Mouse (Mus musculus): ENCODE measurements around the gene Stub1. TPM values are rescaled to one million over a fixed set of nuclear protein-coding genes. Genes with fewer than 3 reads are reported as not detected.

Gene Stub1
- polyA plus RNA-seq, 1 experiment = 95.1 TPM

DNA sequence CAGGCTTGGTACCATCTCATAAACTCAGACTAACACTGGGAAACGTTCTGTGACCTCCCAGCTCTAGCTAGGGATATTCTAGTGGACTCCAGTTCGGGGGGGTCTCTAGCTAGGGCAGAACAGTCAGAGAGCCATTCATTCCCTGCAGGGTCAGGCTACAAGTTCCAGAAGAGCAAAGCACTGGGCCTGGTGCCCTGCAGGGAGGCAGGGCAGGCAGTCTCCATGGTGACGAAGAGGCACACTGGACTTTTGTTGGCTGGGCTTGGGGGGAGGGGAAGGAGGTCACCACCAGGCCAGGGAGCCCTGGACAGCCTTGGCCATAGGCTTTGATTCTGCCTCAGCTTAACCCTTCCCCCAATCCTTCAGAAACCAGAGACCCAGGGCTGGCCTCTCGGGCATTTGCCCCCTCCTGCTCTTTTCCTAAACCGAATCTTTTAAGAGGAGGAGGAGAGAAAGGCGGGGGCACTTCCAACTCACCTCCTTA is 37.6 kb downstream of the Stub1 start, which contains the start of gene AC134908.4:
Gene AC134908.4, minus strand, starts transcription at position 51 of the 484 bp plus-strand sequence.
- TF ChIP-seq GATA1 (IDR thresholded peaks at IDR 0.05; ENCODE audit: low read length) = no peak

DNA sequence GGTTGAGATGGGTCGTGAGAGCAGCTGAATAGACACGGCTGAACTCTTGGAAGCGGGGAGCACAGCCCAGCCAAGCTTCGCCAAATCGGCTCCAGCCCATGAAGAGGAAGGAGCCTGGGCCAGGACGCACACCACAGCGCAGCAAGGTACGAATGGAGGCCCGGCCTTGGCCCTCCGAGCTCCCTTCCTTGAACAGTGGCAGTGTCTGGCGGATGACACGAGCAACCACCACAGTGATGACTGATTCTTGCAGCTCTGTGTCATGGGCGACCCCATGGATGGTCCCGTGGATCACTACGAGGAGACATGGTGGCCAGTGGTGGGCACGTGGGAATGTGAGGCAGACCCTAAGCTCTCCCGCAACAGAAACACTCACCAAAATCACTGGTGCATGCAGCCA is 38.2 kb downstream of the Stub1 start:
- TF ChIP-seq GATA1 (IDR thresholded peaks at IDR 0.05; ENCODE audit: low read length) = no peak

DNA sequence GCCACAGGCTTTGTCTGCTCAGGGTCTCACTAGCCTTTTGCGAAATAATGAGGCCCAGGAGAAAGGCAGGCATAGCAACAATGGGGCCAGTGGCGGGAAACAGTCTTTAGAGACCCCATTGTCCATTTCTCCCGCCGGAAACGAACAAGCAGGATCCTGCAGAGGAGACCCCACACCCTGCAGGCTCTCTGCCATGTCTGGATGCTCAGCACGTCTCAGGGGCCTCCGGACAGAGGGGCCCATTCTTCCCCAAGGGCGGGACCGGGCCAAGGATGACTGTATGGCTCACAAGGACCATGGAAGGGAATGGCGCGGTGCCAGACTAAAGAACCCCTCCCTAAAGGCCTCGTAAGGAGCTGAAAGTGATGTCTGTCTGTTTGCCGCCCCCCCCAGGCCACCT is 39.0 kb downstream of the Stub1 start:
- TF ChIP-seq GATA1 (IDR thresholded peaks at IDR 0.05; ENCODE audit: low read length) = no peak

GRCm38 (mm10) chr17:25792615-25793014 is 40.6 kb downstream of the Stub1 start, which contains the start of gene Fam173a:
Fam173a (minus strand) TSS chr17:25792901.
- TF ChIP-seq GATA1 (IDR thresholded peaks at IDR 0.05; ENCODE audit: low read length) = no peak

GRCm38 (mm10) chr17:25791843-25792527 is 41.2 kb downstream of the Stub1 start:
- no peak for TF ChIP-seq GATA1 (IDR thresholded peaks at IDR 0.05; ENCODE audit: low read length)

- no peak for TF ChIP-seq GATA1 (IDR thresholded peaks at IDR 0.05; ENCODE audit: low read length)
Measured at GRCm38 (mm10) chr17:25791320-25791842, 41.8 kb downstream of the Stub1 start.

DNA sequence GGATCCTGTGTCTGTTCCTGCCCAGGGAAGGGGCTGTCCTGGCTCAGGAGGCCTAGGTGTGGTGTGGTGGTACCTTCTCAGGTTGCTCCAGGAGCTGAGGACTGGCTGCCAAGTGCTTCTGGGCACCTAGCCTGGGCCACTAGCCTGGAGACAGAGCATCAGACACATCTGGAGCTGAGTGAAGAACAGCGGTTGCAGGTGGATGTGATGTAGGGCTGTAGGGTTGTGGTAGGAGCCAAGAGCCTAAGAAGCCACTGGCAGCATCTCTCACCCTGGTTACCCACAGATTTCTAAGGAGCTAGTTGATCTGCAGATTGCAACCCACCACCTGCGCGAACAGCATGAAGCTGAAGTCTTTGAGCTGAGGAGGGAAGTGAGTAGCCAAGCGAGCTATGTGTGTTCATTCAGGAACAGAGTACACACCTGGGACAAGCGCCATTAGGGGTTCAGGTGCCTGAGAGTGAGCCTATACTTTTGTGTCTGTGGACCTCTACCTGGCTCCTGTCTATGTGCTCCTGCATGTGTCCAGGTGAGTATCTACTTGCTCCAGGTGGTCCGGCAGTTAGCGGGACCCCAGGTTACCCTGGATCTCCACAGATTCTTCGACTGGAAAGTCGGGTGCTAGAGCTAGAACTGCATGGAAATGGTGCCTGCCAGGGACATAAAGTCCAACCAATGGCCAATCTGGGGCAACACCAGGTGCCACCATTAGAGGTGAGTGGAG is 46.3 kb downstream of the Stub1 start:
- TF ChIP-seq GATA1 (IDR thresholded peaks at IDR 0.05; ENCODE audit: low read length) = no peak

DNA sequence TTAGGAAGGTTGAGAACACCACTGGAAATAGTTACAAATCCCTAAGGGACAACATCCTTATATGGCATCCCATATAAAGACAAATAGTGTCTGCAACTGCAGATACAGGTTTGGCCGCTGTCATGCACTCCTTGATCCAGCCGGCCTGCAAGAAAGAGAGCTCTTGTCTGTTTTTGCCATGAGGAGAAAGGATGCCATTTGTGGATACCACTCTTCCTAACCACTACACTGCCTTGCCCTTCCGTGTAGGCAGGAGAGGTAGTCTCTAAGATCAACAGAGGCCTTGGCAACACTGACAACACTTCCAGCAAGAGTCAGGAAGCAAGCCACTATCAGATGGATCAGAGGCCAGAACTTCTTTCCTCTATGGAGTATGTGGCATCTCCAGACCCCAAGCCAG is 46.9 kb downstream of the Stub1 start, which contains the start of gene Ccdc78:
Gene Ccdc78, plus strand, starts transcription at position 301 of the 400 bp plus-strand sequence.
- TF ChIP-seq GATA1 (IDR thresholded peaks at IDR 0.05; ENCODE audit: low read length) = no peak

- TF ChIP-seq GATA1 (IDR thresholded peaks at IDR 0.05; ENCODE audit: low read length) = no peak
Measured at GRCm38 (mm10) chr17:25785281-25785745, 47.9 kb downstream of the Stub1 start, which contains the start of gene Haghl. Haghl (minus strand) TSS chr17:25785673.

DNA sequence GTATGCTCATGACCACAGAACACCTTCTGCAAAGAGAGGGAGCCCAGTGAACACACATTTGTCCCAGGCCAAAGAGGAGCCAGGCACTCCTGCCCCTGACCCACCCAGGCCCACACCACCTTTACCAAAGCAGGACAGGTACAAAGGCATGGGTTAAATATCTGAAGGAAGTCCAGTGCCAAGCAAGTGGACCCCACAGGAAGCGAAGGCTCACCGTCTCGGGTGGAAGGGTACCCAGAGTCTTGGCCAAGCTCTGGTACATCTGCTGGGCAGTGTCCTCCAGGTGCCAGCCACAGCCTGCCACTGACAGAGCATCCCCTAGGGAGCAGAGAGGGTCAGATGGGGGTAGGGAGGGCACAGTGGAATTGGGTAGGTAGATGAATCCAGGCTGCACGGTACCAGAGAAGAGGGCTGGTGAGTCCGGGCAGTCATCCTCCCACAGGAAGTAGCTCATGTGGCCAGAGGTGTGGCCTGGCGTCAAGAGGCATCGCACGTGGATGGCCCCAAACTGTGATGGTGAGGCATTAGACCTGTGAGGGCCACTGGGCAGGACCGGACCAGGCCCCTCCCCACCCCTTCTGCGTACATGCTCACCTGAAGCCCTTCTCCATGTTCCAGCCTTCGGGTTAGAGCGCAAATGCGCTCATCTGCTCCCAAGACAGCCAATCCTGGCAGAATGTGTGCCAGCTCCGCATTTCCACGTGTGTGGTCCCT is 49.2 kb downstream of the Stub1 start:
- TF ChIP-seq GATA1 (IDR thresholded peaks at IDR 0.05; ENCODE audit: low read length) = no peak

DNA sequence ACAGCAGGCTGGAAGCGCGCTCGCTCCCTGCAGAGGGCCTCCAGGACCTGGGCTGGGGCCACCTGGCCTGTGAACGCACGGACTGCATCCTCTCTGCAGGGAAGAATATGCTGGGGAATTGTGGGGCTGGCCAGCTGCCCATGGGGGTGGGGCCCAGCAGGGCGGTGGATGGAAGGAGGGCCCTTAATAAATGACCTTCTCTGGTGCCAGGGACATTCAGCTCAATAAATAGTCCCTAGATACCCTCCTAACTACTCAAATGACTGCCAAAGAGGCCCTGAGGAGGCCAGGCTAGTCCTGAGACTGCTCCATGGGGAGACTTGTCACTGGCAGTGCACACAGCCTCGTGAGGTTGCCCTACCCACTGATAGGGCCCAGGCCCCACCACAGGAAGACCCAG is 50.1 kb downstream of the Stub1 start:
- no peak for TF ChIP-seq GATA1 (IDR thresholded peaks at IDR 0.05; ENCODE audit: low read length)

DNA sequence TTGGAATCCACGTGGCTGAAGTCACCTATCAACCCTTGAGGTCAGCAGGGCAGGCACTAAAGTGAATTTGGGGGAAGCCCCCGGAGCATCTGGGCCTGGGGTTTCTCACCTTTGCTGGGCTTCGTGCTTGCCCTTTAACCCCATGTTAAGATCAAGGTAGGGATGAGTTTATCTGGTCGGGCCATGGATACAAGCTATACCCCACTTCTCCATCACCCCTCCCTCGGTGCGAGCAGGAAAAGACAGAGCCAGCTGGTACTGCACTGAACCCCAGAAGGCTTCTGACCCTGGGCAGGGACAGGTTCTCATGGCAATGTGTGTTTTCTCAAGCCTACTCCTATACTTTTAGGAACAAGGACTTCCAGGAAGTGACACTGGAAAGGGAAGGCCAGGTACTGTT is 51.9 kb downstream of the Stub1 start:
- no peak for TF ChIP-seq GATA1 (IDR thresholded peaks at IDR 0.05; ENCODE audit: low read length)

Other genes starting within 250 kb of the Stub1 start
- not detected in 2 replicates for gene Gng13, start 116.2 kb downstream of the Stub1 start, polyA plus RNA-seq (2012)
- 75.4 and 82.7 TPM in 2 replicates for gene Chtf18, start 106.0 kb downstream of the Stub1 start, polyA plus RNA-seq (2012)
- gene Rpusd1, start 105.7 kb downstream of the Stub1 start, polyA plus RNA-seq (2012) = 41.1 and 46.1 TPM in 2 replicates
- not detected in 2 replicates for gene Mslnl, start 97.4 kb downstream of the Stub1 start, polyA plus RNA-seq (2012)
- not detected in 2 replicates for gene Msln, start 79.0 kb downstream of the Stub1 start, polyA plus RNA-seq (2012)
- 17.0 and 20.0 TPM in 2 replicates for gene Narfl, start 59.6 kb downstream of the Stub1 start, polyA plus RNA-seq (2012)
- gene Haghl, start 47.7 kb downstream of the Stub1 start, polyA plus RNA-seq (2012) = 31.3 and 32.7 TPM in 2 replicates
- gene Ccdc78, start 46.8 kb downstream of the Stub1 start, polyA plus RNA-seq (2012) = 0.04 TPM in 1 of 2 replicates, not detected in the other
- gene Fam173a, start 40.5 kb downstream of the Stub1 start, polyA plus RNA-seq (2012) = 28.7 and 30.6 TPM in 2 replicates
- gene AC134908.4, start 37.7 kb downstream of the Stub1 start, polyA plus RNA-seq (2012) = not detected in 2 replicates
- gene Metrn, start 36.3 kb downstream of the Stub1 start, polyA plus RNA-seq (2012) = 182 and 238 TPM in 2 replicates
- not detected in 2 replicates for gene Fbxl16, start 24.3 kb downstream of the Stub1 start, polyA plus RNA-seq (2012)
- gene Wdr24, start 9.8 kb downstream of the Stub1 start, polyA plus RNA-seq (2012) = 4.2 and 10.5 TPM in 2 replicates
- gene Jmjd8, start 4.5 kb downstream of the Stub1 start, polyA plus RNA-seq (2012) = 0.11 TPM in 2 replicates
- 1.9 and 2.4 TPM in 2 replicates for gene Rhbdl1, start 3.9 kb upstream of the Stub1 start, polyA plus RNA-seq (2012)
- gene Gm20683, start 8.4 kb upstream of the Stub1 start, polyA plus RNA-seq (2012) = 10.1 and 12.3 TPM in 2 replicates
- 207 and 251 TPM in 2 replicates for gene Rhot2, start 11.4 kb upstream of the Stub1 start, polyA plus RNA-seq (2012)
- 6.9 and 14.5 TPM in 2 replicates for gene Wdr90, start 28.1 kb upstream of the Stub1 start, polyA plus RNA-seq (2012)
- gene Mcrip2, start 35.4 kb upstream of the Stub1 start, polyA plus RNA-seq (2012) = 175 and 225 TPM in 2 replicates
- gene Mettl26, start 41.7 kb upstream of the Stub1 start, polyA plus RNA-seq (2012) = 67.3 and 82.1 TPM in 2 replicates
- gene Wfikkn1, start 47.5 kb upstream of the Stub1 start, polyA plus RNA-seq (2012) = 1.6 and 1.9 TPM in 2 replicates
- gene Rab40c, start 86.3 kb upstream of the Stub1 start, polyA plus RNA-seq (2012) = 12.9 and 13.4 TPM in 2 replicates
- gene Pigq, start 111.5 kb upstream of the Stub1 start, polyA plus RNA-seq (2012) = 89.1 and 149 TPM in 2 replicates
- 0.31 and 0.85 TPM in 2 replicates for gene Nhlrc4, start 111.6 kb upstream of the Stub1 start, polyA plus RNA-seq (2012)
- 0.12 and 0.15 TPM in 2 replicates for gene A930017K11Rik, start 119.2 kb upstream of the Stub1 start, polyA plus RNA-seq (2012)
- 46.6 and 49.5 TPM in 2 replicates for gene Capn15, start 152.4 kb upstream of the Stub1 start, polyA plus RNA-seq (2012)
- 12.7 and 17.0 TPM in 2 replicates for gene Rab11fip3, start 236.2 kb upstream of the Stub1 start, polyA plus RNA-seq (2012)

Measured in G1E-ER4 (cell line).